Mouse (Mus musculus) stomach, embryonic 16.5 days (tissue): ENCODE results near the gene Oit1. TPM values are rescaled to one million over a fixed set of nuclear protein-coding genes. Genes with fewer than 3 reads are reported as not detected.
A peak's percentile ranks its signal among the peaks of the same experiment; 100 is the strongest.

ENCODE experiments used
- ATAC-seq: fragments of 200-750 bp; cut with Nextera tagmentation; 2 replicates; pipeline ENCODE4 v1.8.0; 2017; ENCODE audit warnings: moderate number of reproducible peaks, moderate TSS enrichment; ENCODE audit not compliant: insufficient read depth, low FRiP score
- H3K27ac ChIP-seq: fragments of 300-500 bp; sonication (generic); 2 replicates; pipeline ENCODE4 v1.5.1; 2014; ENCODE audit warnings: low read length
- H3K27me3 ChIP-seq: fragments of 300-500 bp; sonication (generic); 2 replicates; pipeline ENCODE4 v1.6.1; 2014; ENCODE audit warnings: low read length, control low read depth, mixed read lengths; ENCODE audit not compliant: control insufficient read depth, insufficient read depth
- H3K36me3 ChIP-seq: fragments of 300-500 bp; sonication (generic); 2 replicates; pipeline ENCODE4 v1.6.1; 2014; ENCODE audit warnings: low read length; ENCODE audit not compliant: control insufficient read depth, insufficient read depth
- H3K4me1 ChIP-seq: fragments of 300-500 bp; sonication (generic); 2 replicates; pipeline ENCODE4 v1.6.1; 2014; ENCODE audit warnings: low read length, control low read depth, mixed read lengths; ENCODE audit not compliant: control insufficient read depth, insufficient read depth
- H3K4me2 ChIP-seq: fragments of 300-500 bp; sonication (generic); 2 replicates; pipeline ENCODE4 v1.6.1; 2014; ENCODE audit warnings: low read depth, low read length, mixed read lengths
- H3K4me3 ChIP-seq: fragments of 300-500 bp; sonication (generic); replicated peaks from 2 replicates; pipeline ENCODE4 v1.5.1; 2014; ENCODE audit warnings: mild to moderate bottlenecking, low read length
- H3K9ac ChIP-seq: fragments of 300-500 bp; sonication (generic); 2 replicates; pipeline ENCODE4 v1.6.1; 2014; ENCODE audit warnings: low read length
- H3K9me3 ChIP-seq: fragments of 300-500 bp; sonication (generic); replicated peaks from 2 replicates; pipeline ENCODE4 v1.6.1; 2016; ENCODE audit warnings: low read length, control low read depth; ENCODE audit not compliant: control insufficient read depth
- WGBS: fragments of 180-500 bp; shearing (Covaris S2); extraction: QIAGEN DNeasy Blood & Tissue Kit; methylation state at CpG from one replicate; pipeline ENCODE4 v1.1.7; 2014; 5-methylcytosine and 5-hydroxymethylcytosine counted together
- polyA plus RNA-seq: library from polyadenylated mRNA; unstranded; fragments of >200 nt; fragmentation: Nextera tagmentation; extraction: Ambion mirVana; gene quantifications from 2 replicates; pipeline ENCODE4 v1.2.1, GENCODE M21; 2015

The Oit1 gene
- polyA plus RNA-seq, 1 experiment from 2014 or later, result 27.6 TPM

DNA sequence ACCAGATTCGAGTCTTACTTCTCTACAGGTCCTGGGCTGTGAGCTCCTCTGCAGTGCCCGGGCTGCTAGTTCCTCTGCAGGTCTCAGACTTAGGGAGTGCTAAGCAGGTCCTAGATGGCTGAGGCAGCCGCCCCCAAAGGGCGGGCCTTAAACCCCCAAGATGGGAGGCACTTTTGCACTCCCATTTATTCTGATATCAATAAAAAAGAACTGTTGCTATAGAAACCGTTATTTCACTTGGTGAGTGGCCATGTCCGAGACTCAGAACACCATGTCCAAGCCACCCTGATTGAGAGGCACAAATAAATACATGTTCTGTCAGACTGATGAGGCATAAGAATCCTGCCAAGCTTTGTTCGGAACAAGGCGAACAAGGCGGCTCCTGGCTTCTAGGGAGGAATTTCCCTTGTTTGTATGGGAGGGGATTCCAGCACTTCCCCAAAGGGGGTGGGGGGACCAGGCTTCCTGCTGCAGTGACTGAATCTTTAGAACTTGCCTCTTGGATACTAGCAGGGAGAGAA, 68.9 kb downstream of the Oit1 start:
- H3K4me3 ChIP-seq, result no peak overlapping the region
- no peak overlapping the region for H3K9ac ChIP-seq
- H3K36me3 ChIP-seq, result no peaks in the 10 kb centered on the region
- no peaks in the 10 kb centered on the region for H3K9me3 ChIP-seq
- 12% methylated on average over 9 of the region's 9 CpGs for WGBS
- ATAC-seq, result peak; percentile 26; the same call in 1 of the 2 replicates
- H3K4me1 ChIP-seq, result no peaks in the 10 kb centered on the region
- H3K27me3 ChIP-seq, result no peaks in the 10 kb centered on the region
- no peak overlapping the region for H3K4me2 ChIP-seq
- no peak overlapping the region for H3K27ac ChIP-seq

DNA sequence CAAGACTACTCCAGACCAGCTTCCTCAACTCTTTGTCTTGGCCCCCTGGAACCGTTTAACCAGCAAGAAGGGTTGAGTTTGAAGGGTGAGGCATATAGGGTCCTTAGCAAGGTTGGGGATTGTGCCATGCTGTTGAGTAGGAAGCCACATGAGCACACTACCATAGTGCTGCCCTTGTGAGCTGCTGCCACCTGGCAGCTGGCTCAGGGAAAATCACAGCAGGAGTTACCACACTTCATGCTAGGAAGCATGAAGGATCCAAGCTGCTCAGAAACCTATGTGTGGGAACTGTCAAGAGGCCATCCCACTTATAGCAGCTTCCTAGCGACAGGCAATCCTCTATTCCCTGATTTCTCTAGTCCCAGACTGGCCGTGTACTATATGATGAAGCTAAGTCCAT, 69.9 kb downstream of the Oit1 start:
- no peaks in the 10 kb centered on the region for H3K4me1 ChIP-seq
- H3K9ac ChIP-seq, result no peak overlapping the region
- no peaks in the 10 kb centered on the region for H3K27me3 ChIP-seq
- no peak overlapping the region for H3K27ac ChIP-seq
- no peak overlapping the region for H3K4me2 ChIP-seq
- no peak for ATAC-seq
- no peaks in the 10 kb centered on the region for H3K36me3 ChIP-seq
- 64% methylated on average over 3 of the region's 3 CpGs for WGBS
- H3K4me3 ChIP-seq, result no peak overlapping the region
- no peaks in the 10 kb centered on the region for H3K9me3 ChIP-seq

DNA sequence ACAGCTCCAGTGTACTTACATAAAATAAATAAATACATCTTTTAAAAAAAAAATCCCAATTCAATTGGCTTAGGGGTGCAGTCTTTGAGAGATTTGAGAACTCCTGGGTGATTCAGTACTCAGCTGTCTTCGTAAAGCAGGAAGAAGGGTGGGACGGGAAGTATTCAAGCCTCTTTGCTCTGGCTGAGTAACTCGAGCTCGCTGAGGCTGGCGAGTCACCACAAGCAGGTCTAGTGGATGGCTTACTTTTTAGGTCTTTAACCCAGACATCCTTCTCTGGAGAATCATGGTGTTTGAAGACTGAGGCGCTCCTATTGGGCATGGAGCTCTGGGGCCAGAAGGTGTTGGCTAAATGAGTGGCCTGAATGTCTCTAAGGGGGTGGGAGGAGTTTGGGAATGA, 71.7 kb downstream of the Oit1 start:
- ATAC-seq, result no peak
- no peak overlapping the region for H3K4me3 ChIP-seq
- no peak overlapping the region for H3K4me2 ChIP-seq
- H3K36me3 ChIP-seq, result no peaks in the 10 kb centered on the region
- no peaks in the 10 kb centered on the region for H3K4me1 ChIP-seq
- 69% methylated on average over 6 of the region's 6 CpGs for WGBS
- H3K9ac ChIP-seq, result no peak overlapping the region
- no peaks in the 10 kb centered on the region for H3K27me3 ChIP-seq
- H3K9me3 ChIP-seq, result no peaks in the 10 kb centered on the region
- H3K27ac ChIP-seq, result no peak overlapping the region

DNA sequence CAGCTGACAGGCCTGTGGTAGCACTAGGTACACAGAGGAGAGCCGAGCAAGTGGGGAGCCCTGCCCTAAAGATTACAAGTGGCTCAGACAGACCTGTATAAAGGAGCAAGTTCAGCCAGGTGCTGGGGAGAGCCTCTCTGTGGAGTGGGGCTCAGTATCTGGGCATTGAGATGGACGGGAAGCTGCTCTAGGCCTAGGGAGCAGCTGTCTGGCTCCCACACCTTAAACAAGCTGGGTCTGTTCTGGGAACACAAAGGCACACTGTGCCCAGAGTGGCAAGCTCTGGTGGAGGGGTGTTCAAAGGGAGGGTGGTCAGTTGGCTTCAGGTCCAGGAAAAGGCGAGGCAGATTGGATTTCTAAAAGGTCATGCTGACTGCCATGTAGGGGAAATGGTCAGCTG, 73.5 kb downstream of the Oit1 start:
- Histone ChIP-seq H3K9ac (no peak overlapping the region), H3K27ac (no peak overlapping the region), H3K9me3 (no peaks in the 10 kb centered on the region), H3K4me3 (no peak overlapping the region), H3K36me3 (no peaks in the 10 kb centered on the region), H3K4me1 (no peaks in the 10 kb centered on the region), H3K27me3 (no peaks in the 10 kb centered on the region), H3K4me2 (no peak overlapping the region)
- ATAC-seq, result peak; percentile 63; the same call in 1 of the 2 replicates
- WGBS, result 61% methylated on average over 3 of the region's 3 CpGs

DNA sequence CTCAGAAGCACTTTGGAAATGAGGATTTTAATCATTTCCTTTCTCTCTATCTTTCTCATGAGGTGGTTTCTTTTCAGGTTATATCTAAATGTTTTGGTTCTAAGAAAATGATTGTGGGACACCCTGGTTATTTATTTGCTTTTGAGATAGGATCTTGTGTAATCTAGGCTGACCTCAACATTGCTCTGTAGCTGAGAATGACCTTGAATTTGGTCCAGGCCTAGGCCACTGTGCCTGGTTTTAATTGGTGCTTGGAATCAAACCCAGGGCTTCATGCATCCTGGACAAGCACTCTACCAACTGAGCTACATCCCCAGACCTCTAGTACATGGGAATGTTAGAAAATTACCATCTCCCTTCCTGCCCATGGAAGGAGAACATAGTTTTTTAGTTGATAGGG, 74.5 kb downstream of the Oit1 start:
- Histone ChIP-seq H3K9ac (no peak overlapping the region), H3K36me3 (no peaks in the 10 kb centered on the region), H3K9me3 (no peaks in the 10 kb centered on the region), H3K4me3 (no peak overlapping the region), H3K4me2 (no peak overlapping the region), H3K27ac (no peak overlapping the region), H3K4me1 (no peaks in the 10 kb centered on the region), H3K27me3 (no peaks in the 10 kb centered on the region)
- no peak for ATAC-seq

DNA sequence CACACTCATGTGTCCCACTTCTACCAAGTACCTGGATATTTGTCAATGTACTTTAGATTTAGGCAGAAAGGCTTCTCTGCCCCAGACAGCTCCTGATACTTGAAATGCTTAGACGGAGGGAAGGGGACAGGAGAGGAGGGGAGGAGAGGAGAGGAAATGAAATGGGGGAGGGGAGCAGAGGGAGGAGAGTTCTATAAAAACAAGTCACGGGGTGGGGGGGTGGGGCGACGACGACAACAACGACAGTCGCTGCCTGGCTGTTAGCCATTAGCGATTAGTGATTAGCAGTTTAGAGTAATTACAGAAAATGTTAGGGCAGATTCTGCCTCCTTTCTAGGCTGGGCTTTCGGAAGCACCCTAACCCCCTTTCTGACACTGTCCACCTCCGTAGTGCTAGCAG, 75.9 kb downstream of the Oit1 start:
- Histone ChIP-seq H3K4me2 (no peak overlapping the region), H3K9me3 (no peaks in the 10 kb centered on the region), H3K27me3 (no peaks in the 10 kb centered on the region), H3K36me3 (no peaks in the 10 kb centered on the region), H3K9ac (no peak overlapping the region), H3K4me3 (no peak overlapping the region), H3K27ac (no peak overlapping the region), H3K4me1 (no peaks in the 10 kb centered on the region)
- no peak for ATAC-seq
- WGBS, result 21% methylated on average over 10 of the region's 10 CpGs

DNA sequence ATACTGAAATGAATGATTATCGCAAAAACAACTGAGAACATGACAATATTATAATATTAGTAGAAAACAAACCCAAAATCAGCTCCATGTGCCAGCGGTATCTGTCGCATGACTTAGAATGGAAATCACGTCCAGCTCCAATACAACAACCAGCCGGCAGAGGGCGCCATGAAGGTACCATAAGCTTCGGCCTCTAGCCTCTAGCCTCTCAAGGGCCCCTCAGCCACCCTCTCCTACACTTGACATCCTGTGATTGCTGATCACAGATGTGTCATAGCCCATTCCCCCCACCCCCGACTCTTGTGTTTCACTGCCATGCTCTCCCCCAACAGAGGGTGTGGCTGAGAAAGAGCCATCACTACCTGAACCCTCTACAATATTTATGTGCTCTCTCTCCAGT, 78.3 kb downstream of the Oit1 start:
- H3K9me3 ChIP-seq, result no peaks in the 10 kb centered on the region
- ATAC-seq, result no peak
- no peaks in the 10 kb centered on the region for H3K27me3 ChIP-seq
- no peak overlapping the region for H3K27ac ChIP-seq
- H3K9ac ChIP-seq, result no peak overlapping the region
- H3K4me1 ChIP-seq, result no peaks in the 10 kb centered on the region
- 33% methylated on average over 8 of the region's 8 CpGs for whole genome bisulfite sequencing
- no peak overlapping the region for H3K4me3 ChIP-seq
- H3K36me3 ChIP-seq, result no peaks in the 10 kb centered on the region
- no peak overlapping the region for H3K4me2 ChIP-seq

Other genes with a start within 250 kb of the Oit1 start
- 178 and 191 TPM in 2 replicates for gene Pdhb, start 205.7 kb downstream of the Oit1 start, polyA plus RNA-seq
- gene Kctd6, start 164.6 kb downstream of the Oit1 start, polyA plus RNA-seq, result 2.0 and 3.0 TPM in 2 replicates
- gene Acox2, start 119.4 kb downstream of the Oit1 start, polyA plus RNA-seq, result 2.2 and 3.8 TPM in 2 replicates
- gene Fam107a, start 60.7 kb downstream of the Oit1 start, polyA plus RNA-seq, result 0.25 and 0.55 TPM in 2 replicates